Mouse (Mus musculus) CH12.LX (cell line): ENCODE data around the gene Knl1. TPM values are rescaled to one million over a fixed set of nuclear protein-coding genes. Genes with fewer than 3 reads are reported as not detected.

ENCODE experiments used
- DNase-seq: peaks from one replicate; pipeline ENCODE4 v3.0.0-alpha.2; 2013; ENCODE audit errors: extremely low read depth
- H3K27ac ChIP-seq: 2 replicates; pipeline ENCODE4 v1.5.1; 2012; ENCODE audit warnings: low read depth, mild to moderate bottlenecking, control low read depth, moderate library complexity; ENCODE audit not compliant: insufficient read depth
- H3K27me3 ChIP-seq: replicated peaks from 2 replicates; pipeline ENCODE3; 2012; ENCODE audit warnings: inconsistent platforms
- H3K36me3 ChIP-seq, 2 experiments: replicated peaks in 1 of 2; 2 replicates each; pipeline versions ENCODE3 to v1.6.1; 2012; ENCODE audit warnings: inconsistent platforms in 1 of 2, low read length in 1 of 2, mild to moderate bottlenecking in 1 of 2, mixed read lengths in 1 of 2, moderate library complexity in 1 of 2; ENCODE audit not compliant: control insufficient read depth in 1 of 2, insufficient read depth in 1 of 2
- H3K4me1 ChIP-seq, 2 experiments: 2 replicates each; pipeline ENCODE4 v1.6.1; 2012; ENCODE audit warnings: inconsistent platforms in 1 of 2, moderate library complexity in 1 of 2; ENCODE audit not compliant: insufficient read depth in 2 of 2, control insufficient read depth in 1 of 2
- H3K4me2 ChIP-seq: 2 replicates; pipeline ENCODE4 v1.6.1; 2012; ENCODE audit warnings: low read depth, mild to moderate bottlenecking, control low read depth; ENCODE audit not compliant: poor library complexity, insufficient read depth, severe bottlenecking
- H3K4me3 ChIP-seq, 3 experiments: fragments of 150-350 bp in 1 of 3; sonication (generic) in 1 of 3; replicated peaks in 1 of 3; 2 replicates each; pipeline versions ENCODE3 to v1.5.1; 2011 to 2012; ENCODE audit warnings: low read depth in 2 of 3, low read length in 2 of 3, mild to moderate bottlenecking in 2 of 3, moderate library complexity in 2 of 3, control low read depth in 1 of 3, improper control_type of control experiment in 1 of 3, inconsistent platforms in 1 of 3, mixed read lengths in 1 of 3; ENCODE audit not compliant: poor library complexity in 1 of 3
- H3K79me2 ChIP-seq: replicated peaks from 2 replicates; pipeline ENCODE4 v1.6.1; 2012; ENCODE audit warnings: mild to moderate bottlenecking, moderate library complexity; ENCODE audit not compliant: control insufficient read depth, poor library complexity, insufficient read depth, severe bottlenecking; ENCODE audit errors: extremely low read depth
- H3K9ac ChIP-seq: 2 replicates; pipeline ENCODE4 v1.6.1; 2012; ENCODE audit warnings: low read depth, mild to moderate bottlenecking, control low read depth, moderate library complexity; ENCODE audit not compliant: insufficient read depth
- H3K9me3 ChIP-seq: replicated peaks from 2 replicates; pipeline ENCODE3; 2012; ENCODE audit warnings: low read length, inconsistent platforms, mixed read lengths
- BHLHE40 ChIP-seq: IDR thresholded peaks from 2 replicates; pipeline ENCODE4 v1.6.1; 2011; ENCODE audit warnings: mild to moderate bottlenecking, low read depth, low read length, improper control_type of control experiment
- CHD1 ChIP-seq: IDR thresholded peaks from 2 replicates; pipeline ENCODE4 v1.6.1; 2012; ENCODE audit warnings: low read depth, low read length, improper control_type of control experiment, inconsistent platforms
- CHD2 ChIP-seq: IDR thresholded peaks from 2 replicates; pipeline ENCODE4 v1.6.1; 2011; ENCODE audit warnings: low read length, improper control_type of control experiment
- CTCF ChIP-seq, 2 experiments: IDR thresholded peaks in 1 of 2; conservative IDR thresholded peaks in 1 of 2; 2 replicates each; pipeline ENCODE4 v1.5.1; 2011 to 2012; ENCODE audit warnings: low read depth in 2 of 2, low read length in 2 of 2, improper control_type of control experiment in 1 of 2, inconsistent platforms in 1 of 2, mild to moderate bottlenecking in 1 of 2, moderate library complexity in 1 of 2
- ELF1 ChIP-seq: IDR thresholded peaks from 2 replicates; pipeline ENCODE4 v1.6.1; 2014; ENCODE audit warnings: low read depth, mild to moderate bottlenecking, inconsistent platforms, low read length, improper control_type of control experiment
- ETS1 ChIP-seq: conservative IDR thresholded peaks from 2 replicates; pipeline ENCODE4 v1.6.1; 2012; ENCODE audit warnings: low read depth, mild to moderate bottlenecking, inconsistent platforms, low read length, improper control_type of control experiment, moderate library complexity
- IRF4 ChIP-seq: IDR thresholded peaks from 2 replicates; pipeline ENCODE4 v1.6.1; 2014; ENCODE audit warnings: low read depth, mild to moderate bottlenecking, inconsistent platforms, low read length, improper control_type of control experiment
- JUN ChIP-seq: IDR thresholded peaks from 2 replicates; pipeline ENCODE4 v1.6.1; 2011; ENCODE audit warnings: low read depth, mild to moderate bottlenecking, low read length, improper control_type of control experiment, moderate library complexity; ENCODE audit not compliant: insufficient read depth
- JUND ChIP-seq: conservative IDR thresholded peaks from 2 replicates; pipeline ENCODE4 v1.6.1; 2011; ENCODE audit warnings: low read depth, low read length, improper control_type of control experiment
- KAT2A ChIP-seq: IDR thresholded peaks from 2 replicates; pipeline ENCODE4 v1.6.1; 2012; ENCODE audit warnings: low read length, improper control_type of control experiment, inconsistent platforms; ENCODE audit not compliant: insufficient replicate concordance
- MAFK ChIP-seq: IDR thresholded peaks from 2 replicates; pipeline ENCODE4 v1.6.1; 2011; ENCODE audit warnings: low read length, improper control_type of control experiment; ENCODE audit not compliant: insufficient replicate concordance
- MAZ ChIP-seq: IDR thresholded peaks from 2 replicates; pipeline ENCODE4 v1.6.1; 2012; ENCODE audit warnings: low read depth, mild to moderate bottlenecking, inconsistent platforms, low read length, improper control_type of control experiment, moderate library complexity
- MEF2A ChIP-seq: IDR thresholded peaks from 2 replicates; pipeline ENCODE4 v1.6.1; 2014; ENCODE audit warnings: low read depth, mild to moderate bottlenecking, inconsistent platforms, low read length, improper control_type of control experiment, borderline replicate concordance
- MYC ChIP-seq: IDR thresholded peaks from 2 replicates; pipeline ENCODE4 v1.6.1; 2011; ENCODE audit warnings: low read depth, mild to moderate bottlenecking, improper control_type of control experiment, low read length
- POLR2A ChIP-seq: IDR thresholded peaks from 2 replicates; pipeline ENCODE4 v1.6.1; 2011; ENCODE audit warnings: low read depth, mild to moderate bottlenecking, improper control_type of control experiment, low read length
- POLR2AphosphoS2 ChIP-seq: IDR thresholded peaks from 2 replicates; pipeline ENCODE4 v1.6.1; 2011; ENCODE audit warnings: low read depth, low read length, improper control_type of control experiment
- RAD21 ChIP-seq: IDR thresholded peaks from 2 replicates; pipeline ENCODE4 v1.6.1; 2011; ENCODE audit warnings: low read depth, mild to moderate bottlenecking, low read length, improper control_type of control experiment, moderate library complexity
- RCOR1 ChIP-seq: conservative IDR thresholded peaks from 2 replicates; pipeline ENCODE4 v1.6.1; 2012; ENCODE audit warnings: low read depth, mild to moderate bottlenecking, inconsistent platforms, low read length, improper control_type of control experiment
- SIN3A ChIP-seq: IDR thresholded peaks from 2 replicates; pipeline ENCODE4 v1.6.1; 2012; ENCODE audit warnings: low read length, improper control_type of control experiment, inconsistent platforms
- TCF12 ChIP-seq: IDR thresholded peaks from 2 replicates; pipeline ENCODE4 v1.6.1; 2014; ENCODE audit warnings: low read depth, mild to moderate bottlenecking, inconsistent platforms, low read length, improper control_type of control experiment
- ZKSCAN1 ChIP-seq: IDR thresholded peaks from 2 replicates; pipeline ENCODE4 v1.6.1; 2012; ENCODE audit warnings: low read depth, inconsistent platforms, low read length, improper control_type of control experiment, borderline replicate concordance
- ZMIZ1 ChIP-seq: IDR thresholded peaks from 2 replicates; pipeline ENCODE4 v1.6.1; 2012; ENCODE audit warnings: low read depth, mild to moderate bottlenecking, inconsistent platforms, low read length, improper control_type of control experiment
- ZNF384 ChIP-seq: IDR thresholded peaks from 2 replicates; pipeline ENCODE4 v1.6.1; 2012; ENCODE audit warnings: low read depth, low read length, improper control_type of control experiment, inconsistent platforms
- dilution Hi-C: fragments of 300-500 bp; cut with MboI; formaldehyde crosslinking; loops from 2 replicates; pipeline ENCODE4 v1.14.3; 2020; ENCODE audit warnings: low sequenced_read_pairs; ENCODE audit not compliant: extremely low pct_unique_long_range_greater_than_20kb, extremely low pct_ligation_motif_present
- in situ Hi-C: fragments of 300-500 bp; cut with MboI; formaldehyde crosslinking; loops from 3 replicates; pipeline ENCODE4 v1.14.3; 2019; ENCODE audit warnings: low sequenced_read_pairs, low pct_ligation_motif_present, low pct_unique_long_range_greater_than_20kb, mixed read lengths
- polyA plus RNA-seq: library from polyadenylated mRNA; unstranded; fragments of >175 nt; gene quantifications from 2 replicates; pipeline ENCODE4 v1.2.1, GENCODE M21; 2012; ENCODE audit warnings: low read depth; ENCODE audit not compliant: insufficient read length
- total RNA-seq, 2 experiments: library from RNA; depleted of rRNA; stranded (reverse); fragments of 300-350 nt in 1 of 2; fragments of >200 nt in 1 of 2; gene quantifications; 2 replicates each; pipeline ENCODE4 v1.2.3; 2012 to 2014

Gene Knl1
- total and polyA plus RNA-seq, 3 experiments = 13.7 to 23.8 (median 19.9) TPM

GRCm38 (mm10) chr2:119072397-119072796 is 25.5 kb downstream of the Knl1 start:
- Histone ChIP-seq H3K4me3 (peak overlapping the region in 2 of 3 experiments; percentile 23 to 38), H3K9ac (peak overlapping the region; percentile 89), H3K4me1 (peaks cover 2 to 17% of the 10 kb centered on the region in 2 experiments; a peak in 2 of 4 replicates), H3K9me3 (no peaks in the 10 kb centered on the region), H3K27me3 (no peaks in the 10 kb centered on the region)
- peak; percentile 17 for DNase-seq
- in situ Hi-C loops = no loop called here
- TF ChIP-seq IRF4 = peak; percentile 13; the same call in 1 of the 2 replicates
- peak; percentile 77 for TF ChIP-seq ZNF384
- TF ChIP-seq MAFK = no peak
- no peak for TF ChIP-seq KAT2A
- peak; percentile 10; the same call in 1 of the 2 replicates for TF ChIP-seq SIN3A
- TF ChIP-seq CHD1 = 0 out of 2 replicates have a peak, but pooled peaks have one; percentile 65
- no peak for TF ChIP-seq CTCF (conservative IDR thresholded peaks at IDR 0.05 in 1 of 2, IDR thresholded peaks at IDR 0.05 in 1 of 2; ENCODE audit: low read depth in 2 of 2, low read length in 2 of 2)
- TF ChIP-seq, all 38 proteins: peak for 4
- dilution Hi-C loops = no loop called here
- peak overlapping the region; percentile 94 for H3K27ac ChIP-seq
- peaks cover 8 to 58% of the 10 kb centered on the region in 2 experiments for H3K36me3 ChIP-seq
- H3K79me2 ChIP-seq = peaks cover 10% of the 10 kb centered on the region; the same call in 1 of the 2 replicates
- peak overlapping the region; percentile 98 for H3K4me2 ChIP-seq

- in situ Hi-C loops (no loop called here), dilution Hi-C loops (no loop called here)
- H3K27me3 ChIP-seq = no peaks in the 10 kb centered on the region
- H3K27ac ChIP-seq = no peak overlapping the region
- H3K36me3 ChIP-seq = peaks cover 20 to 73% of the 10 kb centered on the region in 2 experiments
- no peak overlapping the region for H3K4me3 ChIP-seq
- no peak overlapping the region for H3K9ac ChIP-seq
- no peaks in the 10 kb centered on the region for H3K4me1 ChIP-seq
- H3K4me2 ChIP-seq = no peak overlapping the region
- TF ChIP-seq MYC (no peak), ELF1 (no peak), TCF12 (no peak), BHLHE40 (no peak), RCOR1 (no peak), IRF4 (no peak), CHD2 (no peak), ZNF384 (no peak), MEF2A (no peak), CHD1 (no peak), ZKSCAN1 (no peak), POLR2A (no peak), CTCF (conservative IDR thresholded peaks at IDR 0.05 in 1 of 2, IDR thresholded peaks at IDR 0.05 in 1 of 2; ENCODE audit: low read depth in 2 of 2, low read length in 2 of 2) (no peak), JUN (no peak), ETS1 (no peak), MAZ (no peak), POLR2AphosphoS2 (no peak), ZMIZ1 (no peak), RAD21 (no peak), JUND (no peak)
- no peak for DNase-seq
- H3K79me2 ChIP-seq = no peaks in the 10 kb centered on the region
- no peaks in the 10 kb centered on the region for H3K9me3 ChIP-seq
These were observed 39.2 kb downstream of the Knl1 start for GRCm38 (mm10) chr2:119086156-119086555.
